Mouse (Mus musculus) forebrain, embryonic 16.5 days (tissue): ENCODE results near the gene Gm10563. TPM values are rescaled to one million over a fixed set of nuclear protein-coding genes. Genes with fewer than 3 reads are reported as not detected.

Experiments
- ATAC-seq: fragments of 200-750 bp; cut with Nextera tagmentation; 2 replicates; pipeline ENCODE4 v1.8.0; 2017; ENCODE audit warnings: mild to moderate bottlenecking, moderate library complexity
- H3K27ac ChIP-seq: fragments of 300-500 bp; sonication (generic); 2 replicates; pipeline ENCODE4 v1.5.1; 2014; ENCODE audit warnings: low read length, control low read depth
- H3K27me3 ChIP-seq: fragments of 300-500 bp; sonication (generic); replicated peaks from 2 replicates; pipeline ENCODE4 v1.6.1; 2014; ENCODE audit warnings: low read length; ENCODE audit not compliant: control insufficient read depth, insufficient read depth
- H3K36me3 ChIP-seq: fragments of 300-500 bp; sonication (generic); 2 replicates; pipeline ENCODE4 v1.6.1; 2014; ENCODE audit not compliant: control insufficient read depth, insufficient read depth
- H3K4me1 ChIP-seq: fragments of 300-500 bp; sonication (generic); replicated peaks from 2 replicates; pipeline ENCODE4 v1.6.1; 2014; ENCODE audit warnings: low read length; ENCODE audit not compliant: control insufficient read depth, insufficient read depth
- H3K4me2 ChIP-seq: fragments of 300-500 bp; sonication (generic); 2 replicates; pipeline ENCODE4 v1.6.1; 2014; ENCODE audit warnings: mild to moderate bottlenecking, low read length, control low read depth
- H3K4me3 ChIP-seq: fragments of 300-500 bp; sonication (generic); replicated peaks from 2 replicates; pipeline ENCODE4 v1.5.1; 2014; ENCODE audit warnings: mild to moderate bottlenecking, low read length, control low read depth
- H3K9ac ChIP-seq: fragments of 300-500 bp; sonication (generic); replicated peaks from 2 replicates; pipeline ENCODE4 v1.6.1; 2014; ENCODE audit warnings: low read depth, low read length, control low read depth
- H3K9me3 ChIP-seq: fragments of 300-500 bp; sonication (generic); 2 replicates; pipeline ENCODE4 v1.6.1; 2016; ENCODE audit warnings: low read length; ENCODE audit not compliant: control insufficient read depth
- WGBS: fragments of 180-500 bp; shearing (Covaris S2); extraction: QIAGEN DNeasy Blood & Tissue Kit; methylation state at CpG from one replicate; pipeline ENCODE4 v1.1.7; 2014; 5-methylcytosine and 5-hydroxymethylcytosine counted together
- polyA plus RNA-seq: library from polyadenylated mRNA; unstranded; fragments of >200 nt; fragmentation: Nextera tagmentation; extraction: Ambion mirVana; gene quantifications from 2 replicates; pipeline ENCODE4 v1.2.1, GENCODE M21; 2015

The Gm10563 gene
- polyA plus RNA-seq, 1 experiment from 2014 or later: not detected

- peaks cover 1% of the 10 kb centered on the region for H3K4me1 ChIP-seq
- H3K27me3 ChIP-seq: no peaks in the 10 kb centered on the region
- H3K27ac ChIP-seq: no peak overlapping the region
- no peak overlapping the region for H3K4me2 ChIP-seq
- H3K4me3 ChIP-seq: no peak overlapping the region
- H3K9me3 ChIP-seq: no peaks in the 10 kb centered on the region
- H3K9ac ChIP-seq: no peak overlapping the region
- no peak for ATAC-seq
- WGBS: 94% methylated on average over 6 of the region's 6 CpGs
- peaks cover 31% of the 10 kb centered on the region for H3K36me3 ChIP-seq
These were observed 14.9 kb downstream of the Gm10563 start for GRCm38 (mm10) chr4:155630267-155630666.

GRCm38 (mm10) chr4:155624338-155625291 is 20.6 kb downstream of the Gm10563 start, which contains the start of gene Cdk11b:
Cdk11b (plus strand) TSS chr4:155624854.
- under 1% methylated on average over 84 of the region's 84 CpGs for WGBS
- Histone ChIP-seq H3K27me3 (no peaks in the 10 kb centered on the region), H3K9ac (peak within 1 kb of the TSS; percentile 81), H3K4me1 (peaks cover 6% of the 10 kb centered on the region), H3K4me3 (peak within 1 kb of the TSS; percentile 94), H3K4me2 (peak within 1 kb of the TSS; percentile 71), H3K27ac (peak within 1 kb of the TSS; percentile 89), H3K36me3 (peaks cover 19% of the 10 kb centered on the region), H3K9me3 (no peaks in the 10 kb centered on the region)
- peak; percentile 100 for ATAC-seq

- no peaks in the 10 kb centered on the region for H3K27me3 ChIP-seq
- no peak overlapping the region for H3K9ac ChIP-seq
- no peak overlapping the region for H3K27ac ChIP-seq
- H3K4me2 ChIP-seq: no peak overlapping the region
- H3K4me3 ChIP-seq: no peak overlapping the region
- H3K4me1 ChIP-seq: no peaks in the 10 kb centered on the region
- no peaks in the 10 kb centered on the region for H3K9me3 ChIP-seq
- ATAC-seq: no peak
- peaks cover 32% of the 10 kb centered on the region for H3K36me3 ChIP-seq
- 96% methylated on average over 5 of the region's 5 CpGs for WGBS
These were observed 26.9 kb downstream of the Gm10563 start for GRCm38 (mm10) chr4:155618321-155618720.

GRCm38 (mm10) chr4:155613264-155613663 is 31.9 kb downstream of the Gm10563 start:
- H3K4me1 ChIP-seq: no peaks in the 10 kb centered on the region
- no peak overlapping the region for H3K4me2 ChIP-seq
- no peaks in the 10 kb centered on the region for H3K9me3 ChIP-seq
- H3K27ac ChIP-seq: no peak overlapping the region
- H3K4me3 ChIP-seq: no peak overlapping the region
- H3K36me3 ChIP-seq: peaks cover 36% of the 10 kb centered on the region
- 96% methylated on average over 3 of the region's 3 CpGs for WGBS
- no peak for ATAC-seq
- no peaks in the 10 kb centered on the region for H3K27me3 ChIP-seq
- H3K9ac ChIP-seq: no peak overlapping the region

GRCm38 (mm10) chr4:155611860-155612259 is 33.3 kb downstream of the Gm10563 start:
- Histone ChIP-seq H3K4me2 (no peak overlapping the region), H3K27me3 (no peaks in the 10 kb centered on the region), H3K4me3 (no peak overlapping the region), H3K27ac (no peak overlapping the region), H3K4me1 (no peaks in the 10 kb centered on the region), H3K36me3 (peaks cover 28% of the 10 kb centered on the region), H3K9ac (no peak overlapping the region), H3K9me3 (no peaks in the 10 kb centered on the region)
- ATAC-seq: no peak
- 93% methylated on average over 3 of the region's 3 CpGs for WGBS

- WGBS: 75% methylated on average over 2 of the region's 2 CpGs
- Histone ChIP-seq H3K4me2 (no peak overlapping the region), H3K4me3 (no peak overlapping the region), H3K9ac (no peak overlapping the region), H3K27me3 (no peaks in the 10 kb centered on the region), H3K36me3 (peaks cover 9% of the 10 kb centered on the region), H3K9me3 (no peaks in the 10 kb centered on the region), H3K4me1 (peaks cover 11% of the 10 kb centered on the region), H3K27ac (no peak overlapping the region)
- no peak for ATAC-seq
These were observed 38.4 kb downstream of the Gm10563 start for GRCm38 (mm10) chr4:155606825-155607224.

GRCm38 (mm10) chr4:155605132-155605531 is 40.1 kb downstream of the Gm10563 start:
- ATAC-seq: no peak
- Histone ChIP-seq H3K9ac (no peak overlapping the region), H3K4me1 (peaks cover 13% of the 10 kb centered on the region), H3K27me3 (no peaks in the 10 kb centered on the region), H3K4me3 (no peak overlapping the region), H3K27ac (no peak overlapping the region), H3K4me2 (no peak overlapping the region), H3K36me3 (peaks cover 4% of the 10 kb centered on the region; the same call in 1 of the 2 replicates), H3K9me3 (no peaks in the 10 kb centered on the region)
- 91% methylated on average over 4 of the region's 4 CpGs for WGBS

- H3K4me3 ChIP-seq: no peak overlapping the region
- no peaks in the 10 kb centered on the region for H3K27me3 ChIP-seq
- no peak overlapping the region for H3K9ac ChIP-seq
- H3K4me1 ChIP-seq: peaks cover 14% of the 10 kb centered on the region
- ATAC-seq: no peak
- H3K9me3 ChIP-seq: no peaks in the 10 kb centered on the region
- no peak overlapping the region for H3K27ac ChIP-seq
- WGBS: 95% methylated on average over 6 of the region's 6 CpGs
- H3K36me3 ChIP-seq: no peaks in the 10 kb centered on the region
- H3K4me2 ChIP-seq: no peak overlapping the region
These were observed 41.4 kb downstream of the Gm10563 start for GRCm38 (mm10) chr4:155603801-155604200.

- H3K36me3 ChIP-seq: no peaks in the 10 kb centered on the region
- 88% methylated on average over 1 of the region's 1 CpGs for WGBS
- no peak overlapping the region for H3K27ac ChIP-seq
- peak overlapping the region; percentile 97 for H3K4me3 ChIP-seq
- ATAC-seq: no peak
- no peaks in the 10 kb centered on the region for H3K27me3 ChIP-seq
- no peaks in the 10 kb centered on the region for H3K9me3 ChIP-seq
- peak overlapping the region; percentile 70 for H3K4me2 ChIP-seq
- H3K4me1 ChIP-seq: peaks cover 14% of the 10 kb centered on the region
- H3K9ac ChIP-seq: no peak overlapping the region
These were observed 42.5 kb downstream of the Gm10563 start for GRCm38 (mm10) chr4:155602753-155603152.
